In genomic region chr9:41366405-41366804, GRCm38 (mm10) we compare ENCODE assay signal across 30 mouse cellular contexts.
A peak's percentile ranks its signal among the peaks of the same experiment; 100 is the strongest.
DNase-seq lines count a peak whose midpoint lies in the region; ATAC-seq and TF ChIP-seq lines count a peak whose summit lies in the region.
"Had no signal": no experiment of that assay in that cellular context is flagged by ENCODE, and none has a peak within 500 bp of the region (broad histone marks: within the 10 kb centered on the region; RNA-seq: fewer than 3 reads in every experiment).

No protein-coding gene starts in this region.

- H3K36me3 ChIP-seq in hindbrain, embryonic 10.5 days = 0 out of 2 replicates have a peak, but pooled peaks cover 5% of the 10 kb centered on the region
- no peaks in the 10 kb centered on the region for H3K36me3 ChIP-seq in hindbrain, embryonic 16.5 days (ENCODE audit: control insufficient read depth, insufficient read depth, low read length)
- no peaks in the 10 kb centered on the region for H3K36me3 ChIP-seq in midbrain, embryonic 12.5 days
- H3K36me3 ChIP-seq in midbrain, postnatal 0 days (ENCODE audit: insufficient read depth, low read length) = no peaks in the 10 kb centered on the region
- H3K36me3 ChIP-seq in hindbrain, embryonic 14.5 days (replicated peaks; ENCODE audit: control insufficient read depth, insufficient read depth) = no peaks in the 10 kb centered on the region
- H3K36me3 ChIP-seq: embryonic facial prominence, embryonic 15.5 days had no signal

- H3K9me3 ChIP-seq in hindbrain, embryonic 10.5 days = no peaks in the 10 kb centered on the region
- no peaks in the 10 kb centered on the region for H3K9me3 ChIP-seq in hindbrain, embryonic 16.5 days (ENCODE audit: control insufficient read depth, low read length)
- no peaks in the 10 kb centered on the region for H3K9me3 ChIP-seq in midbrain, embryonic 12.5 days
- H3K9me3 ChIP-seq in midbrain, postnatal 0 days (ENCODE audit: low read length) = no peaks in the 10 kb centered on the region
- H3K9me3 ChIP-seq in hindbrain, embryonic 14.5 days (ENCODE audit: control insufficient read depth, low read length) = no peaks in the 10 kb centered on the region
- H3K9me3 ChIP-seq: embryonic facial prominence, embryonic 10.5 days; embryonic facial prominence, embryonic 15.5 days had no signal

- no peak overlapping the region for H3K4me3 ChIP-seq in hindbrain, embryonic 10.5 days
- no peak overlapping the region for H3K4me3 ChIP-seq in hindbrain, embryonic 16.5 days (ENCODE audit: low read length)
- no peak overlapping the region for H3K4me3 ChIP-seq in midbrain, embryonic 12.5 days
- H3K4me3 ChIP-seq in midbrain, postnatal 0 days (ENCODE audit: low read depth, low read length) = no peak overlapping the region
- H3K4me3 ChIP-seq in hindbrain, embryonic 14.5 days (replicated peaks; ENCODE audit: low read length) = no peak overlapping the region
- H3K4me3 ChIP-seq: embryonic facial prominence, embryonic 10.5 days; embryonic facial prominence, embryonic 15.5 days; gastrocnemius, adult 2 months had no signal

- peak overlapping the region; percentile 88 for H3K27ac ChIP-seq in hindbrain, embryonic 10.5 days
- no peak overlapping the region for H3K27ac ChIP-seq in hindbrain, embryonic 16.5 days (ENCODE audit: low read depth, low read length)
- 0 out of 2 replicates have a peak overlapping the region, but pooled peaks have one; percentile 46 for H3K27ac ChIP-seq in midbrain, embryonic 12.5 days (replicated peaks)
- no peak overlapping the region for H3K27ac ChIP-seq in midbrain, postnatal 0 days (ENCODE audit: low read depth, low read length)
- H3K27ac ChIP-seq in hindbrain, embryonic 14.5 days = 0 out of 2 replicates have a peak overlapping the region, but pooled peaks have one; percentile 7
- H3K27ac ChIP-seq: embryonic facial prominence, embryonic 10.5 days; embryonic facial prominence, embryonic 15.5 days; gastrocnemius, adult 2 months; liver, embryonic 14.5 days; macrophage; stomach, postnatal 0 days had no signal

- no peak for ATAC-seq in hindbrain, embryonic 16.5 days
- peak; percentile 27; the same call in 1 of the 2 replicates for ATAC-seq in midbrain, embryonic 12.5 days (ENCODE audit: low FRiP score, low read depth)
- ATAC-seq in midbrain, postnatal 0 days (ENCODE audit: low FRiP score) = no peak
- ATAC-seq in hindbrain, embryonic 14.5 days (ENCODE audit: low FRiP score) = no peak

- WGBS in hindbrain, embryonic 10.5 days = 38% methylated on average over 3 of the region's 3 CpGs
- WGBS in hindbrain, embryonic 16.5 days = 13% methylated on average over 3 of the region's 3 CpGs
- 22% methylated on average over 3 of the region's 3 CpGs for WGBS in midbrain, embryonic 12.5 days
- WGBS in midbrain, postnatal 0 days = 27% methylated on average over 3 of the region's 3 CpGs
- WGBS in hindbrain, embryonic 14.5 days = 14% methylated on average over 3 of the region's 3 CpGs

- no peaks in the 10 kb centered on the region for H3K27me3 ChIP-seq in hindbrain, embryonic 10.5 days (ENCODE audit: insufficient read depth, poor library complexity, severe bottlenecking)
- H3K27me3 ChIP-seq in hindbrain, embryonic 16.5 days (replicated peaks; ENCODE audit: control insufficient read depth, insufficient read depth, low read length) = no peaks in the 10 kb centered on the region
- H3K27me3 ChIP-seq in midbrain, embryonic 12.5 days = no peaks in the 10 kb centered on the region
- no peaks in the 10 kb centered on the region for H3K27me3 ChIP-seq in midbrain, postnatal 0 days (ENCODE audit: insufficient read depth, low read length)
- H3K27me3 ChIP-seq in hindbrain, embryonic 14.5 days (ENCODE audit: control insufficient read depth, insufficient read depth, low read length) = no peaks in the 10 kb centered on the region
- H3K27me3 ChIP-seq: embryonic facial prominence, embryonic 15.5 days had no signal

- no peak for TF ChIP-seq CTCF in midbrain, postnatal 0 days (IDR thresholded peaks at IDR 0.05)

- H3K4me1 ChIP-seq in hindbrain, embryonic 10.5 days (replicated peaks) = peaks cover 55% of the 10 kb centered on the region
- peaks cover 4% of the 10 kb centered on the region for H3K4me1 ChIP-seq in hindbrain, embryonic 16.5 days (ENCODE audit: control insufficient read depth, insufficient read depth, low read depth, low read length)
- H3K4me1 ChIP-seq in midbrain, embryonic 12.5 days = peaks cover 24% of the 10 kb centered on the region
- no peaks in the 10 kb centered on the region for H3K4me1 ChIP-seq in midbrain, postnatal 0 days (ENCODE audit: insufficient read depth, low read length)
- peaks cover 19% of the 10 kb centered on the region; the same call in 1 of the 2 replicates for H3K4me1 ChIP-seq in hindbrain, embryonic 14.5 days (replicated peaks; ENCODE audit: control insufficient read depth, insufficient read depth, low read length)
- H3K4me1 ChIP-seq: embryonic facial prominence, embryonic 15.5 days had no signal

- H3K9ac ChIP-seq in hindbrain, embryonic 16.5 days (ENCODE audit: low read depth, low read length) = no peak overlapping the region
- no peak overlapping the region for H3K9ac ChIP-seq in midbrain, embryonic 12.5 days (replicated peaks)
- no peak overlapping the region for H3K9ac ChIP-seq in midbrain, postnatal 0 days (replicated peaks; ENCODE audit: low read length, poor library complexity, severe bottlenecking)
- no peak overlapping the region for H3K9ac ChIP-seq in hindbrain, embryonic 14.5 days
- H3K9ac ChIP-seq: embryonic facial prominence, embryonic 15.5 days; liver, embryonic 14.5 days had no signal

- DNase-seq in embryo, embryonic 10 days (ENCODE audit: low spot score) = peak; percentile 34
- no peak for DNase-seq in embryo, embryonic 11 days
- DNase-seq in hindbrain, embryonic 10.5 days (ENCODE audit: low spot score) = no peak
- DNase-seq in midbrain, postnatal 0 days (ENCODE audit: low spot score) = no peak
- DNase-seq in hindbrain, embryonic 14.5 days (ENCODE audit: low spot score) = no peak
- DNase-seq in frontal cortex, postnatal 36 days (ENCODE audit: low spot score in 2 of 2) = no peak
- DNase-seq: adrenal gland, adult 8-10 months; cerebellum, adult 8-10 months; cerebellum, postnatal 36 days; gastrocnemius, adult 2 months; gastrocnemius, postnatal 36 days; heart, adult 18-20 months; heart, postnatal 36 days; kidney, adult 11 months; kidney, postnatal 14 days; layer of hippocampus, adult 9-11 months; liver; lung, adult 2 months; lung, postnatal 10 days; right cerebral cortex, postnatal 4 days; thymus, adult 2 months; thymus, postnatal 36 days had no signal

- no peak overlapping the region for H3K4me2 ChIP-seq in hindbrain, embryonic 16.5 days (ENCODE audit: low read length)
- H3K4me2 ChIP-seq in midbrain, embryonic 12.5 days (replicated peaks) = no peak overlapping the region
- no peak overlapping the region for H3K4me2 ChIP-seq in midbrain, postnatal 0 days (ENCODE audit: low read depth, low read length, poor library complexity, severe bottlenecking)
- H3K4me2 ChIP-seq in hindbrain, embryonic 14.5 days (replicated peaks) = no peak overlapping the region
- H3K4me2 ChIP-seq: embryonic facial prominence, embryonic 15.5 days; heart, embryonic 11.5 days had no signal

Comparison
In these comparisons a context has a peak if more than half of its experiments do, and no peak if none do; other contexts are left out.
1. H3K27ac ChIP-seq: peak in hindbrain, embryonic 10.5 days (single experiment), midbrain, embryonic 12.5 days (single experiment) and hindbrain, embryonic 14.5 days (single experiment); none in hindbrain, embryonic 16.5 days (single experiment) and midbrain, postnatal 0 days (single experiment).